Mouse (Mus musculus) kidney, postnatal 0 days (tissue): ENCODE results near the gene Nms. TPM values are rescaled to one million over a fixed set of nuclear protein-coding genes. Genes with fewer than 3 reads are reported as not detected.

Source experiments
- ATAC-seq: fragments of 200-750 bp; cut with Nextera tagmentation; replicated peaks from 2 replicates; pipeline ENCODE4 v1.8.0; 2017; ENCODE audit warnings: low read depth, moderate number of reproducible peaks, moderate TSS enrichment, moderate library complexity; ENCODE audit not compliant: low FRiP score
- DNase-seq: peaks from one replicate; pipeline ENCODE4 v3.0.0-alpha.2; 2016; ENCODE audit warnings: low spot score
- H3K27ac ChIP-seq: fragments of 300-500 bp; sonication (generic); 2 replicates; pipeline ENCODE4 v1.5.1; 2014; ENCODE audit warnings: mild to moderate bottlenecking
- H3K27me3 ChIP-seq: fragments of 300-500 bp; sonication (generic); 2 replicates; pipeline ENCODE4 v1.6.1; 2014; ENCODE audit warnings: low read length, mixed read lengths; ENCODE audit not compliant: insufficient read depth
- H3K36me3 ChIP-seq: fragments of 300-500 bp; sonication (generic); 2 replicates; pipeline ENCODE4 v1.6.1; 2014; ENCODE audit warnings: low read length, mixed read lengths; ENCODE audit not compliant: insufficient read depth
- H3K4me1 ChIP-seq: fragments of 300-500 bp; sonication (generic); replicated peaks from 2 replicates; pipeline ENCODE4 v1.6.1; 2014; ENCODE audit warnings: antibody characterized with exemption, low read length, mixed read lengths; ENCODE audit not compliant: insufficient read depth
- H3K4me2 ChIP-seq: fragments of 300-500 bp; sonication (generic); 2 replicates; pipeline ENCODE4 v1.6.1; 2014; ENCODE audit warnings: mild to moderate bottlenecking, low read length, moderate library complexity, mixed read lengths
- H3K4me3 ChIP-seq: fragments of 300-500 bp; sonication (generic); replicated peaks from 2 replicates; pipeline ENCODE4 v1.5.1; 2014; ENCODE audit warnings: low read depth, low read length
- H3K9ac ChIP-seq: fragments of 300-500 bp; sonication (generic); 2 replicates; pipeline ENCODE4 v1.6.1; 2014; ENCODE audit warnings: low read depth, low read length
- H3K9me3 ChIP-seq: fragments of 300-500 bp; sonication (generic); replicated peaks from 2 replicates; pipeline ENCODE4 v1.6.1; 2016; ENCODE audit warnings: low read length, inconsistent platforms, mixed read lengths
- CTCF ChIP-seq: IDR thresholded peaks from 2 replicates; pipeline ENCODE4 v1.5.1; 2016; ENCODE audit warnings: antibody characterized with exemption, low read depth, mild to moderate bottlenecking, moderate library complexity
- WGBS: fragments of 180-500 bp; shearing (Covaris S2); extraction: QIAGEN DNeasy Blood & Tissue Kit; methylation state at CpG from one replicate; pipeline ENCODE4 v1.1.7; 2014; 5-methylcytosine and 5-hydroxymethylcytosine counted together
- polyA plus RNA-seq: library from polyadenylated mRNA; unstranded; fragments of >200 nt; fragmentation: Nextera tagmentation; extraction: Ambion mirVana; gene quantifications from 2 replicates; pipeline ENCODE4 v1.2.1, GENCODE M21; 2015

The Nms gene
- polyA plus RNA-seq, 1 experiment from 2014 or later: not detected

DNA sequence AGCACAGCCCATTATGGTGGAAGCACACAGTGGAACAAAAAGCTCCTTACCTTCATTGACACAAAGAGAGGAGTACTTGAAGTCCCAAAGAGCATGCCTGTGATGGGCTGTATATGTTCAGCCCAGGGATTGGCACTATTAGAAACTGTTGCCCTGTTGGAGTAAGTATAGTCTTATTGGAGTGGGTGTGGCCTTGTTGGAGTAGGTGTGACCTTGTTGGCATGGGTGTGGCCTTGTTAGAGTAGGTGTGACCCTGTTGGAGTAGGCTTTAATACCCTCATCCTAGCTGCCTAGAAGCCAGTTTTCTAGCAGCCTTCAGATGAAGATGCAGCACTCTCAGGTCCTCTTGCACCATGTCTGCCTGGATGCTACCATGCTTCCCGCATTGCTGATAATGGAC, 30.2 kb downstream of the Nms start:
- Histone ChIP-seq H3K4me3 (no peak overlapping the region), H3K27ac (no peak overlapping the region), H3K9me3 (no peaks in the 10 kb centered on the region), H3K27me3 (no peaks in the 10 kb centered on the region), H3K4me1 (no peaks in the 10 kb centered on the region), H3K9ac (no peak overlapping the region), H3K4me2 (no peak overlapping the region), H3K36me3 (no peaks in the 10 kb centered on the region)
- TF ChIP-seq CTCF: no peak
- ATAC-seq (no peak), DNase-seq (no peak)
- whole genome bisulfite sequencing: 93% methylated on average over 1 of the region's 1 CpGs

DNA sequence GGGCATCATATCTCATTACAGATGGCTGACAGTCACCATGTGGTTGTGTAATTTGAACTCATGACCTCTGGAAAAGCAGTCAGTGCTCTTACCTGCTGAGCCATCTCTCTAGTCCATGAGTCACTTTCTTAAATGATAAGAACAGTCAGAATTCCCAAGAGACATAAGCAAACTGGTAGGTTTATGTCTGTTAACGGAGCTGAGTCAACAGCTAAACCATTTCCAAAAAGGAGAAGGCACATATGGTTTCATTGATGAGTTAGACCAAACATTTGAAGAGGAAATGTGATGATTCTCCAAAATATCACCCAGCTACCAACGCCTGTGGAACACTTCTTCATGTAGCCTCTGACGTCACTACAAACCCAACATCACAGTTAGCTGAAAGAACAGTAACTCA, 32.8 kb downstream of the Nms start:
- no peaks in the 10 kb centered on the region for H3K9me3 ChIP-seq
- no peaks in the 10 kb centered on the region for H3K36me3 ChIP-seq
- no peak for DNase-seq
- H3K27ac ChIP-seq: no peak overlapping the region
- H3K4me3 ChIP-seq: no peak overlapping the region
- H3K4me1 ChIP-seq: no peaks in the 10 kb centered on the region
- TF ChIP-seq CTCF: no peak
- ATAC-seq: no peak
- H3K9ac ChIP-seq: no peak overlapping the region
- no peaks in the 10 kb centered on the region for H3K27me3 ChIP-seq
- 85% methylated on average over 3 of the region's 3 CpGs for WGBS
- H3K4me2 ChIP-seq: no peak overlapping the region

DNA sequence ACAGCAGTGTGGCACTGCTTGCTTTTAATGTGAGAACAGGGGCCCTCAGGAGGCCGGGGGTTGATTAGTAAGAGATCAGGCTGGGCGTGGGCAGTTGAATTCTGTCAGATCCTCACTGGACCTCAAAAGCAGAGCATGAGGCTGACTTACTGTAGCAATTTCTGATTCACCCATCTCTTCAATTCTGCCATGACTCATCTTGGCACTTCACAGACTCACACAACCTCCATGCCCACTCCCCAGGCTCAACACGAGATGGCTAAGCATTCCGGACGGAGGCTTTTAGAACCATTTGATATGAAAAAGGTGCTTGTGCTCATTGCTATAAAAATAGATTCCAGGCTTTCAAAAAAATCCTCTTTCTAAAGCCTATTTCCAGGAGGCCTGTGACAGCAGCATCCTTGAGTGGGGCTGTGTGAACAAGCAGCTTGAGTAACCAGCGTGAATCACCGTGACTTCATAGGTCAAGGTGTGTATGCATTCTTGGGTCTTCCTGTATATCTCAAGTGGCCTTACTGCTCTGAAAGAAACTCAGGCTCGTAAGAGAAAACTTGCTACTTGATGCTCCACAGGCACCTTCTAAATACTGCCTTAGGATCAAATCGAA, 34.1 kb downstream of the Nms start:
- Histone ChIP-seq H3K9ac (no peak overlapping the region), H3K36me3 (no peaks in the 10 kb centered on the region), H3K27ac (no peak overlapping the region), H3K4me3 (no peak overlapping the region), H3K9me3 (no peaks in the 10 kb centered on the region), H3K4me1 (no peaks in the 10 kb centered on the region), H3K4me2 (no peak overlapping the region), H3K27me3 (no peaks in the 10 kb centered on the region)
- WGBS: 83% methylated on average over 9 of the region's 9 CpGs
- ATAC-seq: no peak
- TF ChIP-seq CTCF: no peak
- DNase-seq: no peak

DNA sequence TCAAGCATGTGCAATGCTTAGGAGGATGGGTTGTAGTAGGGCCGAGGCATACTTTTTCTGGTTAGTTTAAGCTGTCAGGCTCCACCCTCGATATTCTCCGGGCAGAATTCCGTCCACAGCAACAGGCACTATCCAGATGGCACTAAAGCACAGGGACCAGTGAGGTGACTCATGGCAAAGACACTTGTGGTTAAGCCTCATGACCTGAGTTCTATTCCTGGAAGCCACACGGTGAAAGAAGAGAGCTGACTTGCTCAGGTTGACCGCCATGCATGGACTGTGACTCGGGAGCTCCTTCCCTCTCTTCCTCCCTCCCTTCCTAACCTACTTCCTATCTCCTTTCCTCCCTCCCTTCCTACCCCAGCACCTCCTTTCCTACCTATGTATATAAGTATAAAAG, 41.0 kb downstream of the Nms start:
- H3K4me3 ChIP-seq: no peak overlapping the region
- 63% methylated on average over 7 of the region's 7 CpGs for WGBS
- no peak for ATAC-seq

DNA sequence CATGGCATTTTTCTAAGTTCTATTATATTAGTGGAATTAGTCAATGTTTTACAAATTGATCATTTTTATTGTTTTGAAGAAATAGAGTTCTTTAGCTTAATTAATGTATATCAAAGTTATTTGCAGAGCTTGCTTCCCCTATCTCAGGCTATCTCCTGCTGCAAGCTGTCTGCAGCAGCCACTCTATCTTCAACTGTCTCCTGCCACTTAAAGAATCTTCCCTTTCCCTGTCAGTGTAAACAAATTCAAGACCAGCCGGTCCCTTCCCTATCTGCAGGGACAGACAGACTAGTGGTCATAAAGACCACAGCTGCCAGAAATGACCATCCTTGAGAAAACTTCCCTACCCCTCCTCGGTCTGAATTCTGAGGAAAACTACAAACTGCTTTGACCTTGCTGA, 44.9 kb downstream of the Nms start:
- no peak overlapping the region for H3K4me3 ChIP-seq
- no peaks in the 10 kb centered on the region for H3K27me3 ChIP-seq
- H3K4me1 ChIP-seq: 0 out of 2 replicates have a peak, but pooled peaks cover 2% of the 10 kb centered on the region
- no peak overlapping the region for H3K4me2 ChIP-seq
- no peak for TF ChIP-seq CTCF
- no peak overlapping the region for H3K27ac ChIP-seq
- ATAC-seq (no peak), DNase-seq (no peak)
- WGBS: 37% methylated on average over 2 of the region's 2 CpGs
- no peak overlapping the region for H3K9ac ChIP-seq
- no peaks in the 10 kb centered on the region for H3K9me3 ChIP-seq
- H3K36me3 ChIP-seq: no peaks in the 10 kb centered on the region

More for the DNA sequence above, 41.0 kb downstream of the Nms start:
- H3K27ac ChIP-seq: no peak overlapping the region
- no peak for TF ChIP-seq CTCF
- no peaks in the 10 kb centered on the region for H3K27me3 ChIP-seq
- H3K9me3 ChIP-seq: no peaks in the 10 kb centered on the region
- H3K4me1 ChIP-seq: no peaks in the 10 kb centered on the region
- H3K4me2 ChIP-seq: no peak overlapping the region
- H3K36me3 ChIP-seq: no peaks in the 10 kb centered on the region
- DNase-seq: no peak
- H3K9ac ChIP-seq: no peak overlapping the region

DNA sequence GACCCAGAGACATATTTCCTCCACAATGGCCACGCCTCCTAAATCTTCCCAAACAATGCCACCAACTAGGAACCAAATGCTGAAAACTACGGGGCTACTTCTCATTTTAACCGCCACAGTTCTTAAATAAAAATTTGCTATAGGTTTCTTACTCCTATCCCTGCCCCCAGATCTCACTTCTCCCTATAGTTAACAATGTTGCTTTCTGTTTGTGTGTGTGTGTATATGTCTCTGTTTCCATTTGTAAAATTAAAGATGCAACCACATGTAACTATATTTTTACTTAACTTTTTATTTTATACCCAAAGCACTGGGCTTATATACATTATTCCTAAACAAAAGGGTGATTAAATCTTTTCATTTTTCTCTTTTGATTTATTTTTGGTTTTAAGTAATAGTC, 46.4 kb downstream of the Nms start, which contains the start of gene Pdcl3:
Gene Pdcl3 (plus strand): TSS at position 301 of the 400 bp plus-strand sequence.
- Histone ChIP-seq H3K27ac (peak within 1 kb of the TSS; percentile 90; the same call in 1 of the 2 replicates), H3K4me2 (no peak within 1 kb of the TSS), H3K9me3 (no peaks in the 10 kb centered on the region), H3K27me3 (no peaks in the 10 kb centered on the region), H3K9ac (no peak within 1 kb of the TSS), H3K36me3 (no peaks in the 10 kb centered on the region), H3K4me3 (no peak within 1 kb of the TSS), H3K4me1 (0 out of 2 replicates have a peak, but pooled peaks cover 2% of the 10 kb centered on the region)
- DNase-seq: no peak
- 93% methylated on average over 3 of the region's 3 CpGs for WGBS
- ATAC-seq: no peak
- TF ChIP-seq CTCF: no peak
